Mouse (Mus musculus) brain, embryonic 18.5 days (tissue): ENCODE data around the gene Ticam1.
A peak's percentile ranks its signal among the peaks of the same experiment; 100 is the strongest.

ENCODE experiments used
- DNase-seq: peaks from one replicate; pipeline ENCODE4 v3.0.0-alpha.2; 2012; ENCODE audit warnings: low read depth, low spot score

Ticam1 gene

GRCm38 (mm10) chr17:56276643-56277566, at the start of gene Ticam1:
Gene Ticam1 (minus strand): TSS chr17:56276786.
- DNase-seq, result peak; percentile 60

- DNase-seq, result peak; percentile 99
These were observed 49.0 kb upstream of the Ticam1 start, which contains the start of gene Kdm4b for GRCm38 (mm10) chr17:56325450-56326152. Gene Kdm4b (plus strand): TSS chr17:56326062.

- DNase-seq, result no peak
These were observed 47.8 kb upstream of the Ticam1 start for GRCm38 (mm10) chr17:56324419-56324818.

DNA sequence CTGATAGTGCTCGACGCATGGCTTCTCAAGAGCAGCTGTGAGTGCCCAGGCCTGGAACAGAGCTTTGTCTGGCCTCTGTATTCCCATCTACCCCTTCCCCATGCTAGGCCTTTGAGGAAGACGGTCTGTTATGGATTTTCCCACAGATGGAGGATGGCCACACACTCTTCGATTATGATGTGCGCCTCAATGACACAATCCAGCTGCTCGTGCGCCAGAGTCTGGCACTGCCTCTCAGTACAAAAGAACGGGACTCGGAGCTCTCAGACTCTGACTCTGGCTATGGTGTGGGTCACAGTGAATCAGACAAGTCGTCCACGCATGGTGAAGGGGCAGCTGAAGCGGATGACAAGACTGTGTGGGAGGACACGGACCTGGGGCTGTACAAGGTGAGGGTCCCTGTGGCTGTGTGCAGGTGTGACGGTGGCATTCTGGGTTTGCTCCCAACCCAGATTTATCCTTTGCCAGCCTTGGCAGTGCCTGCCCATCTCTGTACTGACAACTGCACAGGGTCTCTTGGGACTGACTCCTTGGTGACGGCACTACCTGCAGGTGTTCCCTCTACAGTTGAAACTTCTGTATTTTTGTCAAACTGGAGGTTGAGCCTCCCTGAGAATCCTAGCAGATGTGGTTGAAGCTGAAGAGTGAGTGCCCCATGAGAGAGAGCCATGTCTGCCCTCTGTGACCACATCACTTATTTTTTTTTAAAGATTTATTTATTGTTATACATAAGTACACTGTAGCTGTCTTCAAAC, 32.8 kb upstream of the Ticam1 start:
- no peak for DNase-seq

DNA sequence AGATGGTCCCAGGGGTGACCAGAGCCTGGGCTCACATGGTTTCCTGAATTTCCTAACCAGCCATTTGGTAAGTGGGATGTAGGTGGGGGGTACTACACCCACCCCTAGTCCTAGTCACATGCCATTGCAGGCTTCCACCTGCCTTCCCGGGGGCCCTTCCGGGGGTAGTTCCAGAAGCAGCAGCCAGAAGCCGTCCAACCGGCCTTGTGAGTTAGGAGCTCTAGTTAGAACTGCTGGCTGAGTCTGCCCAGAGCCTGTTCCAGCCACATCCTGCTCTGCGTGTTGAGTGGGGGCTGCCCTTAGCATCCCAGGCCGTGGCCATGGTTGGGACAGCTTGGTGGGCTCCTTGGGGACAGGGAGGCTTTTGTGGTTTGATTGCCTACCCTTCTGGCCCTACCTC, 31.5 kb upstream of the Ticam1 start:
- DNase-seq, result no peak

DNA sequence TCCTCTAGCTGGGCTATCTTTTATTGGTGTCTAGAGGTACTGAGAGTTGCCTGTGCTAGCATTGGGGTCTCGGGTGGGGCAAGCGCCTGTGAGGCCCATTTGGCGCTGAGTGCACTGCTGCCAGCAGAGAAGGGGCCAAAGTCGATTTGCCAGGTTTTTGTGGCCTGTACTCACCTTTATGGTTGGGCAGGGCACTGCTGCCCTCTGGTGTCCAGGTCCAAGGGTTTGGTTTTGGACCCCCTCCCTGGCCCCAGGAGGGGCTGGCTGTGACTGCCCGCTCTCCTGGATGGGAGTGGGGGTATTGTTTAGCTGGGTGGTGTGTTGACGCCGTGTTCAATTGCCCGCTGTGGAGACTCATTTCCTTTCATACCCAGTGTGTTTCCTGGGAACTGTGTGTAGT, 29.2 kb upstream of the Ticam1 start:
- DNase-seq, result no peak

- DNase-seq, result no peak
These were observed 28.6 kb upstream of the Ticam1 start for GRCm38 (mm10) chr17:56305156-56305555.

GRCm38 (mm10) chr17:56304718-56305117, 28.1 kb upstream of the Ticam1 start:
- no peak for DNase-seq

- DNase-seq, result peak; percentile 82
These were observed 27.4 kb upstream of the Ticam1 start for GRCm38 (mm10) chr17:56303847-56304586.

GRCm38 (mm10) chr17:56303160-56303846, 26.7 kb upstream of the Ticam1 start, which contains the start of gene Uhrf1:
Gene Uhrf1 (plus strand): TSS chr17:56303321.
- no peak for DNase-seq

DNA sequence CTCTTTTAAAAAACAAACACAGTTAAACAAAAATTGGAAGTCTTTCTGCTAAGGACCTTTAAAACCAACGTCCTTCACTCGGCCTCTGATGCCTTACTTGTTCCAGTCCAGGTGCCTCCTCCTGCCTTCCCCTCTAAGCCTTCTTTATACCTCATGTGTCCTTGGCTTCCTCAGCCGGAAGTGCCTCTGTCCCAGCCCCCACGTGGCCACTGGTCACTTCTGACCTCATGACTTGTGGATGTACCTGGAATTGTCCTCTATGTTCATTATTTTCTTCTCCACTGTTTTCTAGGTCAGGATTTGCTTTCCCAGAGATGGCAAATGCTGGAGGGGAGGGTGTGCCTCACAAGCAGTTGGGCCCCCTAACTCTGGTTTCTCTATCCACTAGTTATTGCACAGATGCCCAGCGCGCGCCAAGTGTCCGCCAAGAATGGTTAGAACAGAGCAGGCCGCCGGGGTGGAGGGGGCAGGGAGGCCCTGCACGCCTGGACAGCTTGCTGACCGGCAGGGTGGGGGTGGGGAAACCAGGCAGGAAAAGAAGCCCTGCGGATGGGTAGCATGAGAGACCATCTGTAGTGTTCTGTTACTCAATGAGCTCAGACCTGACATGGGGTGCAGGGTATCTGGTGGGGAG, 25.9 kb upstream of the Ticam1 start:
- DNase-seq, result no peak

GRCm38 (mm10) chr17:56300186-56300585, 23.6 kb upstream of the Ticam1 start, which contains the start of gene Arrdc5:
Gene Arrdc5 (minus strand): TSS chr17:56300286.
- no peak for DNase-seq

DNA sequence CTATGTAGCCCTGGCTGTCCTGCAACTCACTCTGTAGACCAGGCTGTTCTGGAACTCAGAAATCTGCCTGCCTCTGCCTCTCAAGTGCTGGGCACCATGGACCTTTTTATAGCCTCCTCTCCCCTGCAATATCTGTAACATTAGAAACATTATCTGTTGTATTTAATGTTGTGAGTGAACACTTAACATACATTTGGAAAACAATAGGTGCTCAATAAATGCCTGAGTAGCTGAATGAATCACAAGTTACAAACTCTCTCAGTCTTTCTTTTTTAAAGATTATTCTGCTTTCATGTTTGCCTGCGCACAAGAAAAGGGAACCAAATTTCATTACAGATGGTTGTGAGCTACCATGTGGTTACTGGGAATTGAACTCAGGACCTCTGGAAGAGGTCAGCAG, 21.7 kb upstream of the Ticam1 start:
- no peak for DNase-seq

GRCm38 (mm10) chr17:56296201-56296600, 19.6 kb upstream of the Ticam1 start:
- no peak for DNase-seq

DNA sequence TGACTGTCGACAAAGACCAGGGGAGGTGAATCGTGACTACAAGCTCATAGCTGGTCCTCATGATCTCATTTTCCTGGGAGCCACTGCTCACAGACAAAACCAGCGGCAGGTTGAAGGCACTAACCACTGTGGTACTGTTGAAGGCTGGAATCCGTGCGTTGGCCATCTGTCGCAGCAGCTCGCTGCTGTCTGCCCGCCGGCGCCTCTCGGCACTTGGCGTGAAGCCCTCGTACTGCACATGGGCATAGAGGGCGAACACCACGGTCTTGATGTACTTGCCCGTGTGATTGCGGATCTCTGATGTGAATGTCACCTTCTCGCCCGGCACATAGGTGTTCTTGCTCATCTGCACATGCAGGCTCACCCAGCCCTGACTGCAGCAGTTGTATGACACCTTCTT, 17.7 kb upstream of the Ticam1 start:
- DNase-seq, result no peak

GRCm38 (mm10) chr17:56293291-56293690, 16.7 kb upstream of the Ticam1 start:
- no peak for DNase-seq

DNA sequence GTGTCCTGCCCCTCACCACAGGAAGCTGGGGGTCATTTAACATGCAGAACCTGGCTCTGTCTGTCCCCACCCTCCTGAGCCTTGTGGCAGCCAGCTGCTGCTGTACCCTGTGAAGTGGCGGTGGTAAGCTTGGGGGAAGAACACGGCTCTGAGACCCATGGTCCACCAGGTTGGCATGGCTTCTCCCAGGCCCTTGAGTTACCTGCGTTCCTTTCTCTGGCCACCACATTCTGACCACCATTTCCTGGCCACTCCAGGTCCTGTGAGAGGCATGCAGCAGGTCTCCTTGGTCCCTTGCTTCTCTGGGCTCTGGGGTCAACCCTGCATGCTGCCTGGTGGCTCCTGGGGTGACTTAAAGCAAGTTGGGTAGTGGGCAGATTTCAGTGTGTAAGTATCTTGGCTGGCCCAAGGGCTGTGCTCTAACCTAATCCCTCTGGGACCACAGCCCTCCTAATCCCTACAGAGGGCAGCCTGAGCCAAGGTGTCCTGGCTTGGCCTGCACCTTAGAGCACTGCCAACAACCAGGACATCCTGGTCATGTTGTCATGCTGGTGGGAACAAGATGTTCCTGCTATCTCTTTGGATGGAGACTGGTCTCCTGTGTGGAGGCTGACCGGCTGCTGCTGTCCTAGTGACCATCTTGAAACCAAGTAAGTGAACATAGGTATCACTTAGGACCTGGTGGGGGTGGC, 16.1 kb upstream of the Ticam1 start, which contains the start of gene Plin3:
Plin3 (minus strand) TSS at position 343 of the 692 bp plus-strand sequence.
- DNase-seq, result no peak

GRCm38 (mm10) chr17:56291826-56292475, 15.4 kb upstream of the Ticam1 start:
- no peak for DNase-seq

GRCm38 (mm10) chr17:56291171-56291511, 14.6 kb upstream of the Ticam1 start:
- DNase-seq, result no peak
